Mouse (Mus musculus) thymus, adult 2 months (tissue): Measurements from ENCODE around the gene Lat2. TPM values are rescaled to one million over a fixed set of nuclear protein-coding genes. Genes with fewer than 3 reads are reported as not detected.

ENCODE experiments used
- DNase-seq: peaks from one replicate; pipeline ENCODE4 v3.0.0; 2021
- H3K27ac ChIP-seq: fragments of 200-500 bp; 2 replicates; pipeline ENCODE4 v1.5.1; 2012; ENCODE audit warnings: low read length, control low read depth; ENCODE audit not compliant: control insufficient read depth, insufficient read depth
- H3K27me3 ChIP-seq: fragments of 200-500 bp; 2 replicates; pipeline ENCODE4 v1.6.1; 2012; ENCODE audit warnings: mild to moderate bottlenecking, low read length, moderate library complexity, mixed read lengths; ENCODE audit not compliant: control insufficient read depth, insufficient read depth
- H3K36me3 ChIP-seq: fragments of 200-500 bp; 2 replicates; pipeline ENCODE4 v1.6.1; 2012; ENCODE audit warnings: mild to moderate bottlenecking, low read length, moderate library complexity; ENCODE audit not compliant: control insufficient read depth, insufficient read depth
- H3K4me1 ChIP-seq: fragments of 200-500 bp; replicated peaks from 2 replicates; pipeline ENCODE4 v1.6.1; 2012; ENCODE audit warnings: low read length; ENCODE audit not compliant: control insufficient read depth, insufficient read depth
- H3K4me3 ChIP-seq: fragments of 200-500 bp; 2 replicates; pipeline ENCODE4 v1.5.1; 2012; ENCODE audit warnings: mild to moderate bottlenecking, low read length, control low read depth, moderate library complexity; ENCODE audit not compliant: control insufficient read depth, insufficient read depth
- CTCF ChIP-seq: fragments of 200-500 bp; IDR thresholded peaks from 2 replicates; pipeline ENCODE4 v1.5.1; 2012; ENCODE audit warnings: mild to moderate bottlenecking, control low read depth, low read length, moderate library complexity, borderline replicate concordance; ENCODE audit not compliant: control insufficient read depth, poor library complexity, insufficient read depth; ENCODE audit errors: extremely low read depth
- POLR2A ChIP-seq: fragments of 200-500 bp; IDR thresholded peaks from 2 replicates; pipeline ENCODE4 v1.6.1; 2012; ENCODE audit warnings: mild to moderate bottlenecking, low read length, control low read depth, moderate library complexity; ENCODE audit not compliant: control insufficient read depth, poor library complexity, insufficient read depth; ENCODE audit errors: extremely low read depth
- WGBS: fragments of 180-500 bp; shearing (Covaris S2); methylation state at CpG from one replicate; pipeline ENCODE4 v1.1.7; 2018; 5-methylcytosine and 5-hydroxymethylcytosine counted together
- polyA plus RNA-seq: library from polyadenylated mRNA; depleted of rRNA; stranded (reverse); fragments of >200 nt; gene quantifications from 2 replicates; pipeline ENCODE4 v1.2.3, GENCODE M21; 2012

Lat2 gene
- polyA plus RNA-seq, 1 experiment = 7.8 TPM

DNA sequence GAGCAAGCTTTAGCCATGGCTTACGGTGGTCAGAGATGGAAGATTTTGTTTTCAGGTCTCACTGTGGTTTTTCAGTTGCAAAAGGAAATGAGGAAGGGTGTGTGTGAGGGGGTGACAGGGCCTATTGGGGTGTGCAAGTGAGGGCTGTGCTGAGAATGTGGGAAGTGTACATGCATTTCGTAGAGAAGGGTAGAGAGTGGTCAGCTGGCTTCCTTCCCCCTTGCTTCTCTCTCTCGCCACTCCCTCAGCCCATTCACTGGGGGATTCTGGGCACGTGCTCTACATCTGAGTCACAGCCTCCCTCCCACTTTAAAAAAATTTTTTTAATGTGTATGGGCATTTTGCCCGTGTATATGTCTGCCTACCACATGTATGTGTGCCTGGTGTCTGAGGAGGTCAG is 7.7 kb downstream of the Lat2 start:
- H3K36me3 ChIP-seq = no peaks in the 10 kb centered on the region
- peaks cover 17% of the 10 kb centered on the region for H3K4me1 ChIP-seq
- H3K27me3 ChIP-seq = no peaks in the 10 kb centered on the region
- no peak for TF ChIP-seq CTCF
- no peak overlapping the region for H3K27ac ChIP-seq
- H3K4me3 ChIP-seq = no peak overlapping the region
- 11% methylated on average over 5 of the region's 5 CpGs for WGBS
- DNase-seq = no peak

DNA sequence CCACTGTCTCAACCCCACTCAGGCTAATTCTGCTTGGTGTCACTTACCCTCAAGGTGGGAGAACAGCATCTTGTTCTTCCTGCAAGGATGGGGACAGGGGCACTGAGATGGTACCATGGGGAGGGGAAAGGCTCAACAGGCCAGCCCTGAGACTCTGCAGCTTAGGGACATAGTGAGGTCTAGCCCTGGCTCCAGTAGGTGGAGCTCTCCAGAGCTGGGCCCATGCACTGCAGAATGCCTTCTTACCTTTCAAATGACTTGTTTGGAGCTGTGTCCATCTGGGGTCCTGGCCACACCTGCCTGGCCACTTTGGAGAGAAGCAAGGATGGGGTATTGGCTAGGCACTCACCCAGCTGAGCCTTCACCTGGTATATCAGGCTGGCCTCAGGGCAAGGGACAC is 8.5 kb downstream of the Lat2 start:
- Histone ChIP-seq H3K4me1 (peaks cover 14% of the 10 kb centered on the region), H3K27ac (no peak overlapping the region), H3K4me3 (no peak overlapping the region), H3K27me3 (no peaks in the 10 kb centered on the region), H3K36me3 (no peaks in the 10 kb centered on the region)
- DNase-seq = peak; percentile 20
- no peak for TF ChIP-seq POLR2A
- TF ChIP-seq CTCF = 0 out of 2 replicates have a peak, but pooled peaks have one; percentile 15

DNA sequence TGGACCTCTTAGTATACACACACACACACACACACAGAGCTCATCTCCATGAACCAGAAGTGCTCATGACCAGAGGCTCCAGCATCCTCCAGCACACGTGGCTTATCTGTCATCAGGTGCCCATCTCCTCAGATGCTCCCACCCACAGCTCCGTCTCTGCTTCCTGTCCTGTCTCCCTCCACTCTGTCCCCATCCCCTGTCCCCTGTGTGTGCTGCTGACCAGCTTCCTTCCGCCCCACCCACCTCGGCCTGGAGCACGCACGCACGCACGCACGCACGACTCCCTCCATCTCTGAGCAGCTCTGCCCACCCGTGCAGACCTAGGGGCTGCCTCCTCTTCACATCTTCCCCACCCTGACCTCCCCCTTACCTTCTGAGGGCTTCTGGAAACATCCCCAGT is 10.4 kb downstream of the Lat2 start:
- TF ChIP-seq CTCF = no peak
- TF ChIP-seq POLR2A = no peak
- H3K27ac ChIP-seq = no peak overlapping the region
- WGBS = 96% methylated on average over 11 of the region's 11 CpGs
- no peak for DNase-seq
- H3K4me1 ChIP-seq = peaks cover 14% of the 10 kb centered on the region
- H3K36me3 ChIP-seq = no peaks in the 10 kb centered on the region
- H3K4me3 ChIP-seq = no peak overlapping the region
- H3K27me3 ChIP-seq = no peaks in the 10 kb centered on the region

DNA sequence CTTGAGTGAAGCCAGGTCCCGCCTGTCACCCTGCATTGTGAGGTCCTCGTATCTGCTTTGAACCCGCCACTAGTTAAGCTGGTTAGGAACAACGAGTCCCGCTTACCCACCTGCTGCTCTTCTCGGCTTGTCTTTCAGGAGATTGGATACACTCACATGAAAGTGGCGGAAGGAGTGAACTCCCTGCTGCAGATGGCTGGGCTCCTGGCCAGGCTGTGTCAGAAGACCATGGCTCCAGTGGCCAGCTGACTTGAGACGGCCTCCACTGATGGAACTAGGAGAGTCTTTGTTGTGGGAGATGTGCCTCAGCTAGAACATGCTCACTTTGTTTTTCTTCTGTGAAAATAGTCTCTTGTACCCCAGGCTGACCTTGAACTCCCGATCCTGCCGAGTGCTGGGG is 17.1 kb downstream of the Lat2 start:
- H3K4me3 ChIP-seq = no peak overlapping the region
- WGBS = 98% methylated on average over 10 of the region's 10 CpGs
- no peaks in the 10 kb centered on the region for H3K27me3 ChIP-seq
- peaks cover 35% of the 10 kb centered on the region for H3K36me3 ChIP-seq
- no peak for DNase-seq
- TF ChIP-seq CTCF = no peak
- TF ChIP-seq POLR2A = no peak
- no peak overlapping the region for H3K27ac ChIP-seq
- no peaks in the 10 kb centered on the region for H3K4me1 ChIP-seq

DNA sequence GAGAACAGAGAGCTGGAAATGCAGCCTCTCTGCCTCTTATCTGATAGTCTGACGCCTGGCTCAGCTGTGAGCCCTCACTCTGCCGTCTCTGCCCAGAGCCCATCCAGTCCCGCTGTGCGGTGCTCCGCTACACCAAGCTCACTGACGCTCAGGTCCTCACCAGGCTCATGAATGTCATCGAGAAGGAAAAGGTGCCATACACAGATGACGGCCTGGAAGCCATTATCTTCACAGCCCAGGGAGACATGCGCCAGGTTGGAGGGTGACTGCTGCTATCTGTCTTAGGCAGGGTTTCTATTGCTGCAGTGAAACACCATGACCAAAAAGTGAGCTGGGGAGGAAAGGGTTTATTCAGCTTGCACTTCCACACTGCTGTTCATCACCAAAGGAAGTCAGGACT is 21.7 kb downstream of the Lat2 start:
- no peaks in the 10 kb centered on the region for H3K27me3 ChIP-seq
- whole genome bisulfite sequencing = 94% methylated on average over 9 of the region's 9 CpGs

DNA sequence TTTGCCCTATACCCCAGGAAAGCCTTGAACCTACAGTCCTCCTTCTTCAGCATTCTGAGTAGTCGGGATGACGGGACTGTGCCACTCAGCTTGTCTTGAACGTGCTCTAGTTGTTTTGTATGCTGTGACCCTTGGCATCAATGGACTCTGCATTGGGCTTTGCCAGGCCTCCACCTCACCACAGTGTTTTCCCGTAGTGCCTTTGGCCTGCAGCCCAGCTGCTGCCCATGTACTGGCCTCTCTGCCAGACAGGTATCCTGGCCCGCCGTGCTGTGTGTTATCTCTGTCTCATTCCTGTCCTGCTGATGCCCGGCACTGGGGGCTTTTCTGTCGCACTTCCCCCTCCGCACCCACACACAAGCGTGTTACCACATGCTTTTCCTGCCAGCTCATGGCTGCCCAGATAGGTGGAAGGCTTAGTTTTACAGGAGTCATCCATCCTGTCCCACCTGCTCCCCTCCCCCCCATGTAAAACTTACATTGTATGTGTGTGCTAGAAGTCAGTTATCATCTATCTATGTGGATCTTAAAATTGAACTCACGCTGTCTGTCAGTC is 22.7 kb downstream of the Lat2 start:
- no peaks in the 10 kb centered on the region for H3K27me3 ChIP-seq
- WGBS = 76% methylated on average over 11 of the region's 11 CpGs
- no peak for DNase-seq
- TF ChIP-seq CTCF (no peak), POLR2A (no peak)
- no peak overlapping the region for H3K27ac ChIP-seq
- H3K4me3 ChIP-seq = no peak overlapping the region
- H3K4me1 ChIP-seq = no peaks in the 10 kb centered on the region
- H3K36me3 ChIP-seq = peaks cover 38% of the 10 kb centered on the region

More for the DNA sequence above, 21.7 kb downstream of the Lat2 start:
- no peak for DNase-seq
- Histone ChIP-seq H3K27ac (no peak overlapping the region), H3K36me3 (peaks cover 46% of the 10 kb centered on the region), H3K4me3 (no peak overlapping the region), H3K4me1 (no peaks in the 10 kb centered on the region)
- TF ChIP-seq CTCF (no peak), POLR2A (no peak)

DNA sequence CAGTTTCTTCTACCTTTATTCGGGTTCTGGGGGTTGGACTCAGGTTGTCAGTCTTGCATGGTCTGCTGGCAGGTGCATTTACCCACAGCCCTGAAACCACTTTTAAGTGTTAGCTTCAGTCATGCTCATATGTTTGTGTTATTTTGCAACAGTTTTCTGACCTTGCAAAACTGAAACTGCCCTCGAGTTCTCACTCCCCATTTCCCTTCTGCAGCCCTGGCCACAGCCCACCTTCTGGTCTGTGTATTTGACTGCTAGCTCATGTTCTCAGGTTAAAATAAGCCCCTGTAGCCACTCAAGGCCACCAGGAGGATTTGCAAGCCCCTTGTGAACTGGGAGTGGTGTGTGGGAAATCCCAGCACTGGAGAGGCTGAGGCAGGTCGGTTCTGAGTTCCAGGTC is 24.9 kb downstream of the Lat2 start:
- H3K27ac ChIP-seq = no peak overlapping the region

More for the DNA sequence above, 24.9 kb downstream of the Lat2 start:
- H3K27me3 ChIP-seq = no peaks in the 10 kb centered on the region
- H3K4me1 ChIP-seq = no peaks in the 10 kb centered on the region
- H3K36me3 ChIP-seq = peaks cover 24% of the 10 kb centered on the region
- 56% methylated on average over 3 of the region's 3 CpGs for WGBS
- no peak overlapping the region for H3K4me3 ChIP-seq
- no peak for DNase-seq
- TF ChIP-seq POLR2A (no peak), CTCF (no peak)
